Mouse (Mus musculus) thymus, postnatal 10 days (tissue): ENCODE measurements around the gene Rbks.
A peak's percentile ranks its signal among the peaks of the same experiment; 100 is the strongest.
"Not testable (repeated sequence)": the region's sequence is repeated elsewhere in the genome, so short reads cannot be mapped to it uniquely, and the experiment has no call there.

Experiments
- DNase-seq, 2 experiments: peaks; one replicate each; pipeline ENCODE4 v3.0.0; 2021; ENCODE audit warnings: low spot score in 2 of 2

The Rbks gene

DNA sequence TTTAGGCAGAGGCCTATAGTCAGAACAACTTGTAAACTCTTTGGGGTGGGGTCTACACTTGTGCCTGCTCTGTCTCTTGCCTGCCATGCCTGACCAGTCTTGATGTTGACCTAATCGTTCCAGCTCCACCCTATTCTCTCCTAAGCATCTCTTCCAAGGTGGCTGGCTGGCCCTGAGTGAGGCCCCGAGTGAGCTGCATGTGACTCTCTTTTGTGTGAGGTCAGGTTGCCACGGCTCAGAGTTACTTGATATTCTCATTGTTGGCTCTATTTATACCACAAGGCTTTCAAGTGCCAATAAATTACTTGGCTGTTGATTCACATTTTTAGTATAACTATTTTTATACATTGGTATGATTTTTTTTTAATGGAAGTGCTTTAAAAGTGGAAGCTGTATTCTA lies 70.3 kb downstream of the Rbks start:
- no peak for DNase-seq

- DNase-seq: no peak
Observed at GRCm38 (mm10) chr5:31620326-31620725, 77.1 kb downstream of the Rbks start.

GRCm38 (mm10) chr5:31614339-31615025 lies 82.9 kb downstream of the Rbks start:
- DNase-seq: peak in 1 of 2 experiments; percentile 41

DNA sequence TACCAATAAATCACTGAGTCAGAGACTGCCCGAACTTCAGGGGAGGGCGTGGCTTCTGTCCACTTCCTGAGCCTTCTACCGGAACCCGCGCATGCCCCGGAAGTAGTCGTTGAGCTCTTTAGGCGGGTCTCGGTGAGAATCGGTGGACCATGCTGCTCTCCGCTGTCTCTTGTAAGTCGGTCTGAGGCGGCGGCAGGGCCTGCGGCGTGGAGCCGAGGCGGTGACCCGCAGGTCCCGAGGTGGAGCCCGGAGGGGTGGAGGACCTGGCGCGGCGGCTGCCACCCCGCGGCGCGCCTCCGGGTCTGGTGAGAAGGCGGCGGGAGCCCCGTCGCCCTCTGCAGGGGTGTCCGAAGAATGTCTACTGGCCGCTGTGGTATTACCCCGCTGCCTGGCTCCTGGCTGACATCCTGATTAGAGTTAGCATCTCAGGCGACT lies 83.6 kb downstream of the Rbks start:
- DNase-seq: peak; percentile 65 to 71

DNA sequence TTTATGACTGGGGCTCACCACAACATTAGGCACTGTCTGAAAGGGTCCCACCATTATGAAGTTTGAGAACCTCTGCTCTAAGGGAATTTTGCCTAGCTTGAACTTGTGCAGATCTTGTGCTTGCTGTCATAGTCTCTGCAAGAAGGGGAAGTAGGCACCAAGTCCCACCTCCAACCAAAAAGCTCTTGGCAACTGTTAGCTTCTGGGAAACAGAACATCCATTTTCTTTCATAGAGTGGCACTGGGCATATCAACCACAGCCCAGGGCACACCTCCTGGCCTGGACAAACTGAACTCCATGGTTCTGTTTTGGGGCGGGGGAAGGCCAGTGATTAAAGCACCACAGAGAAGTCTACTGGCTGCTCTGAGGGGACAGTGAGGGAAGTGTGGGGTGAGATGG lies 86.2 kb downstream of the Rbks start:
- DNase-seq: no peak

- no peak for DNase-seq
Observed at GRCm38 (mm10) chr5:31610376-31611086, 86.9 kb downstream of the Rbks start.

GRCm38 (mm10) chr5:31606151-31606550 lies 91.3 kb downstream of the Rbks start:
- DNase-seq: peak; percentile 47 to 63

DNA sequence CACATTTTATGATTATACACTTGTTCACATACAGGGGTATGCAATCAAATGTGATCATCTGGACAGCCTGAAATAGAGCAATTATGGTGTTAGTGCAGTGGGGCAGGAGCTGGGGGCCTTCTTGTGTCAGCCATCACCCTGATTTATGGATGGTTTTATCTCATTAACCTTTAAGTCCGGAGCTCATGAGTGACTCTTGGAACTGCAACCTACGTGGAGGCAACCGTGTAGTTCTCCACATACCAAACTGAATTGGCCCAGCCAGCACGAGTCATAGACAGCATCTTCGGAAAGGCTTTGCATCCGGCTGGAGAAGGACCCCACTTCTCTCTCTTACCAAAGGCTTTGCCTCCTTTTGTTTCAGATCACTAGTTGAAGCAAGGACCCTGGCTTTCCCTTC lies 93.7 kb downstream of the Rbks start:
- DNase-seq: no peak

GRCm38 (mm10) chr5:31602377-31602776 lies 95.0 kb downstream of the Rbks start:
- DNase-seq: peak; percentile 59 to 60

DNA sequence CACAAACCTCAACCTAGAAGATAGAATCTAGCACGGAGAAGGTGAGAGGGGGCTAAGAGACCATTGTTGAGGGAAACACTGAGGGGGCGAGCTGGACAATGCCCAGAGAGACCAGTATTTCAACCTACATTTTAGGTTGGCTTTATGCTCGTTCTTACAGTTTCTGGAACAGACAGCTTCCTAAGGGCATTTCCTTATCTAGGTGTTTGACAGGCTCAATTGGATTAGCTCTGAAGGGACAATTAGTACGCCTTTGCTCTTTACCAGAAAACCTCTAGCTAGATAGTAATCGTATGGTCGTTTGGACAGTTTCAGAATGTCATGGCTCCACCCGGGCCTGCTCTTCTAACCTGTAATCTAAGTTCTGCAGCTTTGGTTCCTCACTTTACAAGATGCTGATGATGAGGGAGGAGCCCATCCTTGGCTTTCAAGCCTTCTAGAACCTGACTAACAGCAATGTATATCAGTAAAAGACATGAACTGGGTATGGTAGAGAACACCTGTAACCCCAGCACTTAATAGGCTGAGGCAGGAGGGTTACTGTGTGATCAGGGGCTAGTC lies 96.2 kb downstream of the Rbks start:
- no peak for DNase-seq

DNA sequence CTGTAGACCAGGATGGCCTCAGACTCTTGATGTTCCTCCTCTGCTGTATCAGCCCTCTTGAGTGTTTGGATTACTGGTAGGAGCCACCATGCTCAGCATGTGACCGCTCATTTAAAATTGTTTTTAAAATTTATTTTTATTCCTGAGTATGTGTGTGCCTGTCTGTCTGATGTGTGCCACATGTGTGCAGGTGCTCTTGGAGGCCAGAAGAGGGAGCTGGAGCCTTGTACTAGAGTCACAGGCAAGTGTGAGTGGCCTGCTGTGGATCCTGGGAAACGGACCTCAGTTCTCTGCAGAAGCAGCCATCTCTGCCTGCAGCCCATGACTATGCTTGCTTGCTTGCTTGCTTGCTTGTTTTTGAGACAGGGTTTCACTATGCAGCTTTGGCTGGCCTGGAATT lies 98.3 kb downstream of the Rbks start:
- no peak for DNase-seq

- DNase-seq: peak in 1 of 2 experiments; percentile 44
Observed at GRCm38 (mm10) chr5:31598579-31598978, 98.8 kb downstream of the Rbks start.

DNA sequence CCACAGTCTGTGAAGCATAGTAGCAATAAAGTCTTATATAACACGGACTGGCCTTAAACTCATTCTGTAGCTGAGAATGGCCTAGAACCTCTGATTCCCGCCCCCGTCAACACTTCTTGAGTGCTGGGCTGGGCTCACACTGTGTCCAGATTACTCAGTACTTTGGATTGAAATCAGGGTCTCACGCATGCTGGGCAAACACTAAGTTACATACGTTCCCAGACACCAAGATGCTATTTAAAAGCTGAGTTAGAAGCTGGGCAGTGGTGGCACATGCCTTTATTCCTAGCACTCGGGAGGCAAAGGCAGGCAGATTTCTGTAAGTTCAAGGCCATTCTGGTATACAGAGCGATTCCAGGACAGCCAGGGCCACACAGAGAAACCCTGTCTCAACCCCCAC lies 99.3 kb downstream of the Rbks start:
- no peak for DNase-seq

DNA sequence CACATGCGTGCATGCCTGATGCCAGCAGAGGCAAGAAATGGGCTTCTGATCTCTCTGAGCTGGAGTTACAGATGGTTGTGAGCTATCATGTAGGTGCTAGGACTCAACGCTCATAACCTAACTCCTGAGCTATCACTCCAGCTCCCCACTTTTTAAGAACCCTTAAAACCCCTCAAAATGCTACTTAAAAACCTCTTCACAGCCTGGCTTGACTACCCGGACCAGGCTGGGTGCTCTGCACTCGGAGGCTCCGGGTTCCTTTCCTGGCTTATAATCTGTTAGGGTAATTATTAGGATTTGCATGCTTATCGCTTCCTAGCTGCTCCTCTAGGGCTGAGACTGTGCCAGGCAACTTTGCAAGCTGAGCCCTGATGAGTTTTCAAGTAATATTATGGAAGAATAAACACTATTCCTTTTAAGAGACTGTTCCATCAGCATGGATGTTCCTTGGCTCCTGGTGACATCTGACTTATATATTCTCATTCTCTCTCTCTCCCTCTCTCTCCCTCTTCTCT lies 99.9 kb downstream of the Rbks start:
- DNase-seq: no peak

DNA sequence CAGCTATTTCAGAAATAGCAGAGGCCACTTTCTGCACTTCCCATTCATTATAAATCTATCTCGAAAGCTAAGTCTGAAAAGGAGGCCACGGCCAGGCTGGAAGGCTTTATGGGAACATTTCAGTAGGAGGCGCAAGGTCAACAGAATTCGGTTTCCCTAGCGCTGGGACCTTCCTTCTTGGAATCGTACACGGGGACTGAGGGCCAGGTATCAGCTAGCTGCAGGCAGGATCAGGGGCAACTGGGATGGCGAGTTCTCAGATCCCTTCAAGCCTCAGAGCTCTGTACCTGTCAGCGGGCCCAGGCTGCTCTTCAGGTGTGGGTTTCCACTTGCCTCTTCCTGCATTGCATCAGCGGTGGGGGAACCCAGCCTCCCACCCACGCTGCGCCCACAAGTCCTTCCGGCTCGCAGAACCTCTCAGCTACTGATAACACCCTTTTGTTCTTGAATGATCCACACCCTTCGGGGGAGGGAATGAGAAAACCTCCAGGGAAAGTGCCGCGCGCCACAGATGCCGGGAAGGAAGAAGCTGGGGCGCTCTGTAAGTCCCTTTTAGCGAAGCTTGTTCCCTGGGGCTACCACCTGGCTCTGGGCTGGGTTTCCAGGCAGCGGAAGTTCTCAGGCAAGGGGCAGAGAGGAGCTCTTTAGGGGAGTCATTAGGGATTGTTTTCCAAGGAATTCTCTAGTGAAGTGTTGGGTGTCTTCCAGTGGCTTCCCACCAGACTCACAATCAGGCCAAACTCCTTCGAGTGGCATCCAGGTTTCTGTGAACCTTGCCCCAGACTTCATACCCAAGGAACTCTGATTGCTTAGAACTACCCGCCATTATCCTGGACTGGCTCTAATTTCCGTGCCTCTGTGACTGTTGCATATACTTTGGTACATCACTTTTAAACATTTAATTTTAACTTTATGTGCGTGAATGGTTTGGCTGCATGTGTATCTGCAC lies 100.7 kb downstream of the Rbks start, which contains the start of gene Mrpl33:
Mrpl33 (plus strand) TSS at position 455 of the 949 bp plus-strand sequence.
- peak; percentile 64 to 67 for DNase-seq

GRCm38 (mm10) chr5:31595868-31596267 lies 101.6 kb downstream of the Rbks start:
- no peak for DNase-seq

- DNase-seq: no peak
Observed at GRCm38 (mm10) chr5:31591122-31591521, 106.3 kb downstream of the Rbks start.

DNA sequence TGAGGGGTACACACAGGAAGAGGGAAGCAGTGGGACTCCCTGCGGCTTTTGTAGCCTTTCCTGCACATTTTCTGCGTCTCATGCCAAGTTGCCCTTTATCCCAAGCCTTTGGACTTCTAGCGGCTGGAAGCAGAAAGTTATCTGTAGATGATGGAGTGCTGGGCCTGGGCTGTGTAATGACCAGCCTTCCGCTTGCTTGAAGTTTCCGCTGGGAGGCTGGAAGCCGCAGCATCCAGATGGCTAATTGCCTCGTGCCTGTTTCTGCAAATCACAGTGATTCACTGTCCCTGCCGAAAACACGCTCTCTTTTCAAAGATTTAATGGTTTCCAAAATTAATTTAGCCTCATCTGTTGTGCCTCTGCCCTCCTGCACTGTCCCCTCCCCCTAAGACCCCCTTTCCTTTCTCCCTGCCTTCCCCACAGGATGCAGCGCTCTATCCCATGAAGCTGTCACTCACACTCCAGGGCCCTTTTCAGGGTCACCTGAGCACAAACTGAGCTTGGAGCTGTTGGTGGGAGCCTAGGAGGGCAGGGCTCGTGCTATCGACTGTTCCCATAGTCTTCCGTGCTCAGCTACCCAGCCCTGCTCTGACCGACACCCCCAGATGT lies 107.6 kb downstream of the Rbks start:
- DNase-seq: no peak

DNA sequence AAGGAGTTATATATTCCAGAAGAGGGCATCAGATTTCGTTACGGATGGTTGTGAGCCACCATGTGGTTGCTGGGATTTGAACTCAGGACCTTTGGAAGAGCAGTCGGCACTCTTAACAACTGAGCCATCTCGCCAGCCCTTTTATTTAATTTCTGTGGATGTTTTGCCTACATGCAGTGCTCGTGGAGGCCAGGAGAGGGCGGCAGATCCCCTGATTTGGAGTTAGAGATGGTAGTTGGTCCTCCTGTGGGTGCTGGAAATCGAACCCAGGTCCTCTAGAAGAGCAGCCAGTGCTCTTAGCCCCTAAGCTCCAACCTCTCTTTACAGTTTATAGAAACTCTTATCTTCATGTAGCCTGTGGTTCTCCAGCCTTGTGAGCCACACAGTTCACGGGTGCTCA lies 108.8 kb downstream of the Rbks start:
- not testable (repeated sequence) for DNase-seq

- no peak for DNase-seq
Observed at GRCm38 (mm10) chr5:31588016-31588415, 109.4 kb downstream of the Rbks start.

DNA sequence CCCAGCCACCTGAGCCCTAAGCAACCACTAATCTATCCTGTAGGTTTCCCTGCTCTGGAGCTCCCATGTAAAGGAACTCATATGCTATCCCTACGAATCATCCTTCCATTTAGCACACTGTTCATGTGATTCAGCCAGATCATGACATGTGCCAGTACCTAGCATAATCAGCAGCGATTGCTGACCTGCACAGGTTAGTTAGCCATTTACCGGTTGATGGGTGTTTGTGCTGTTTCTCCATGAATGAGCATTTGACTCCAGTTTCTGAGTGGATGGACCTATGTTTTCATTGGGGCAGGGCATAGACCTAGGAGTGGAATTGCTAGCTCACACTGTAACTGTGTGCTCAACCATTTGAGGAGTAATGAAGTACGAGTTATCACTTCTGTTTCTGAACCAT lies 111.9 kb downstream of the Rbks start:
- DNase-seq: no peak
